Mouse (Mus musculus) macrophage (primary cell): ENCODE data around the gene Tesc. TPM values are rescaled to one million over a fixed set of nuclear protein-coding genes. Genes with fewer than 3 reads are reported as not detected.

Source experiments
- H3K27ac ChIP-seq: fragments of 350-480 bp; formaldehyde crosslinking; 2 replicates; pipeline ENCODE4 v1.9.0; 2021
- H3K36me3 ChIP-seq: fragments of 350-480 bp; formaldehyde crosslinking; 2 replicates; pipeline ENCODE4 v1.9.0; 2021; ENCODE audit errors: inconsistent target
- H3K4me3 ChIP-seq: fragments of 350-480 bp; formaldehyde crosslinking; 2 replicates; pipeline ENCODE4 v1.9.0; 2021; ENCODE audit errors: inconsistent target
- H3K79me2 ChIP-seq: fragments of 350-480 bp; formaldehyde crosslinking; 2 replicates; pipeline ENCODE4 v1.9.0; 2021; ENCODE audit errors: inconsistent target
- WGBS: methylation state at CpG from one replicate; pipeline ENCODE4 v1.1.7; 2026; ENCODE audit warnings: inconsistent platforms; ENCODE audit not compliant: missing documents; 5-methylcytosine and 5-hydroxymethylcytosine counted together
- polyA plus RNA-seq: library from polyadenylated mRNA; stranded (reverse); fragments of 250-400 nt; gene quantifications from 3 replicates; pipeline ENCODE4 v1.2.4, GENCODE M21; 2018; ENCODE audit warnings: inconsistent platforms

The Tesc gene
- polyA plus RNA-seq, 1 experiment from 2014 or later: not detected

GRCm38 (mm10) chr5:118108124-118108793 lies 80.7 kb downstream of the Tesc start:
- H3K36me3 ChIP-seq: peaks cover 37% of the 10 kb centered on the region
- no peaks in the 10 kb centered on the region for H3K79me2 ChIP-seq
- H3K4me3 ChIP-seq: no peak overlapping the region
- no peak overlapping the region for H3K27ac ChIP-seq
- WGBS: 96% methylated on average over 17 of the region's 17 CpGs

DNA sequence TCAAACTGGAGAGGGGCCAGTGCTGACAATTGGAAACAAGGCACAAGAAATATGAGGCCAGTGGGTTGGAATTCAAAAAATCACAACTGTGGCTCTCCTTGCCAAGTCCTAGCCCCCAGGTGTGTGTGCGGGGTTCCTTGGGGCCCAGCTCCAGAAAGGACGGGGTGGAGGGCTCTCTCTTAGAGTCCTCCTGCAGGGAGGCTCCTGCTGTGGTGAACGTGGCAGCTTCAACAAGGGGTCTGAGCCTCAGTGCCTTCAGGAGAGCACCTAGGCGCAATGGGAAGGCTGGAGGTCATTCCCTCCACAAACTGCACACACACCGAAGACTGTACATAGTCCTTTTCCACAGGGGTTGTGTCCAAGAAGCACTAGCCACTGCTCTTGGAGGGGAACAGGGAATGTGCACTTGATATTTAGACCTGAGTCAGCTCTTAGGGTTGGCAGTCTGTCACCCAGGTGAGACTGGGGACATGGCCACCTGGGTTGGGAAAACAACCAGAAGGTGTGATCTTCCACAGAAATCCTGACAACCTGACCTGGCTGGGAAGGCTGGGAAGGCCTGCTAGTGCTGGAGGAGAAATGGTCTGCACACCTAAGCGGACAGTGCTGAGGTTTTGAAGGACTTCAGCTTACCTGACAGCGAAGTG lies 81.4 kb downstream of the Tesc start:
- H3K27ac ChIP-seq: no peak overlapping the region
- 98% methylated on average over 7 of the region's 7 CpGs for WGBS
- H3K4me3 ChIP-seq: no peak overlapping the region
- H3K79me2 ChIP-seq: no peaks in the 10 kb centered on the region
- H3K36me3 ChIP-seq: peaks cover 37% of the 10 kb centered on the region

Other genes starting within 250 kb of the Tesc start
- gene Nos1, start 246.7 kb upstream of the Tesc start, polyA plus RNA-seq: not detected in 3 replicates
- 8.3 to 14.7 TPM (median 11.1 TPM) in 3 replicates for gene Fbxo21, start 51.0 kb upstream of the Tesc start, polyA plus RNA-seq
- 12.7 to 25.2 TPM (median 16.7 TPM) in 3 replicates for gene Fbxw8, start 127.7 kb downstream of the Tesc start, polyA plus RNA-seq
- gene Hrk, start 136.9 kb downstream of the Tesc start, polyA plus RNA-seq: not detected in 3 replicates
- gene Rnft2, start 217.4 kb downstream of the Tesc start, polyA plus RNA-seq: 0.63 to 1.3 TPM (median 0.76 TPM) in 3 replicates
- 4.2 to 5.3 TPM (median 4.9 TPM) in 3 replicates for gene 2410131K14Rik, start 217.5 kb downstream of the Tesc start, polyA plus RNA-seq